Mouse (Mus musculus) embryonic facial prominence, embryonic 14.5 days (tissue): ENCODE measurements at regions not wholly inside any gene's neighbourhood (a gene's known extent, or its start where the extent isn't known, plus 50 kb on each side); places are given as distances from the start of the nearest gene placed in this dataset.

Experiments
- ATAC-seq: fragments of 200-750 bp; cut with Nextera tagmentation; 2 replicates; pipeline ENCODE4 v1.8.0; 2017; ENCODE audit warnings: low read depth, moderate number of reproducible peaks, moderate TSS enrichment
- DNase-seq: peaks from one replicate; pipeline ENCODE4 v3.0.0-alpha.2; 2015; ENCODE audit warnings: low spot score
- H3K27ac ChIP-seq: fragments of 300-500 bp; sonication (generic); replicated peaks from 2 replicates; pipeline ENCODE4 v1.5.1; 2014; ENCODE audit warnings: low read depth, mild to moderate bottlenecking, low read length, moderate library complexity
- H3K27me3 ChIP-seq: fragments of 300-500 bp; sonication (generic); replicated peaks from 2 replicates; pipeline ENCODE4 v1.6.1; 2014; ENCODE audit warnings: low read length; ENCODE audit not compliant: control insufficient read depth, insufficient read depth
- H3K36me3 ChIP-seq: fragments of 300-500 bp; sonication (generic); 2 replicates; pipeline ENCODE4 v1.6.1; 2014; ENCODE audit warnings: low read length, mixed read lengths; ENCODE audit not compliant: control insufficient read depth, insufficient read depth
- H3K4me1 ChIP-seq: fragments of 300-500 bp; sonication (generic); 2 replicates; pipeline ENCODE4 v1.6.1; 2014; ENCODE audit warnings: antibody characterized with exemption, low read length; ENCODE audit not compliant: control insufficient read depth, insufficient read depth
- H3K4me2 ChIP-seq: fragments of 300-500 bp; sonication (generic); 2 replicates; pipeline ENCODE4 v1.6.1; 2014; ENCODE audit warnings: low read depth, mild to moderate bottlenecking, low read length, moderate library complexity, mixed read lengths
- H3K4me3 ChIP-seq: fragments of 300-500 bp; sonication (generic); 2 replicates; pipeline ENCODE4 v1.5.1; 2014; ENCODE audit warnings: low read depth, mild to moderate bottlenecking, low read length
- H3K9ac ChIP-seq: fragments of 300-500 bp; sonication (generic); 2 replicates; pipeline ENCODE4 v1.6.1; 2014; ENCODE audit warnings: low read depth, mild to moderate bottlenecking, low read length, moderate library complexity, mixed read lengths
- H3K9me3 ChIP-seq: fragments of 300-500 bp; sonication (generic); 2 replicates; pipeline ENCODE4 v1.6.1; 2016; ENCODE audit warnings: low read length; ENCODE audit not compliant: control insufficient read depth
- WGBS: fragments of 180-500 bp; shearing (Covaris S2); extraction: QIAGEN DNeasy Blood & Tissue Kit; methylation state at CpG from one replicate; pipeline ENCODE4 v1.1.7; 2014; 5-methylcytosine and 5-hydroxymethylcytosine counted together

DNA sequence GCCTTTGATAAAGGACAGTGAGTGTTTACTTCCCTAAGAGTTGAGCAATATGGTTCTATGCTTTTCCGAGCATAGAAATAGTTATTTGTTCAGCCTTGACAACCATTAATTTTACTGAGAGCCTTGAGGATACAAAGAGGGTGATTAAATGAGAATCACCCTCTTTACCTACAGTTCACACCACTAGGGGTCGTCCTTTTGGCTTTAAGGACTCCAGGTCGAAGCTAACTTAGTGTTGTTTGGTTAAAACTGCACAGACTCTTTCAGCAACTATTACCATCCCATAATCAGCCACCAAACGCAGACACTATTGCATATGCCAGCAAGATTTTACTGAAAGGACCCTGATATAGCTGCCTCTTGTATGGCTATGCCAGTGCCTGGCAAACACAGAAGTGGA lies 559.2 kb upstream of the 2610301B20Rik start:
- DNase-seq: no peak
- no peak overlapping the region for H3K4me2 ChIP-seq
- WGBS: 68% methylated on average over 4 of the region's 4 CpGs

DNA sequence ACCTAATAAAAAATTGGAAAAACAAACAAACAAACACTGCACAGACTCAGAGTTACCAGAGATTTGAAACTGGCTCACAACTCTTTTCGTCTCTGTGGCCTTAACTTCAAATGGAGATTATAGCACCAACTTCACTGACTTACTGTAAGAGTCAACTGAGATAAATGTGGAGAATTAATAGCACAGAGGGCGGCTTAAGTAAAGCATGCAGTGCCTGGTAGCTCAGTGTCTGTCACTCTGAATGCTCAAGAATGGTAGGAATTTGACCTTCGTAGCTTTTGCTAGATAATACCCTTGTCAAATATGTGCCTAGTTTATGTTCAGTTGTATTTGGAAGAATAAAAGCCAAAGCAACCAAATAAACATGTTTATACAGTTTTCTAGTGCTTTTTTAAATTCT lies 558.4 kb upstream of the 2610301B20Rik start:
- no peaks in the 10 kb centered on the region for H3K27me3 ChIP-seq
- H3K9me3 ChIP-seq: no peaks in the 10 kb centered on the region
- H3K4me2 ChIP-seq: no peak overlapping the region
- 57% methylated on average over 3 of the region's 3 CpGs for WGBS
- no peaks in the 10 kb centered on the region for H3K36me3 ChIP-seq
- H3K9ac ChIP-seq: no peak overlapping the region
- H3K4me3 ChIP-seq: no peak overlapping the region
- DNase-seq (no peak), ATAC-seq (no peak)
- no peak overlapping the region for H3K27ac ChIP-seq
- no peaks in the 10 kb centered on the region for H3K4me1 ChIP-seq

More for the DNA sequence above, 559.2 kb upstream of the 2610301B20Rik start:
- H3K27ac ChIP-seq: no peak overlapping the region
- ATAC-seq: no peak
- no peaks in the 10 kb centered on the region for H3K27me3 ChIP-seq
- H3K36me3 ChIP-seq: no peaks in the 10 kb centered on the region
- H3K4me3 ChIP-seq: no peak overlapping the region
- H3K9ac ChIP-seq: no peak overlapping the region
- H3K9me3 ChIP-seq: no peaks in the 10 kb centered on the region
- no peaks in the 10 kb centered on the region for H3K4me1 ChIP-seq

DNA sequence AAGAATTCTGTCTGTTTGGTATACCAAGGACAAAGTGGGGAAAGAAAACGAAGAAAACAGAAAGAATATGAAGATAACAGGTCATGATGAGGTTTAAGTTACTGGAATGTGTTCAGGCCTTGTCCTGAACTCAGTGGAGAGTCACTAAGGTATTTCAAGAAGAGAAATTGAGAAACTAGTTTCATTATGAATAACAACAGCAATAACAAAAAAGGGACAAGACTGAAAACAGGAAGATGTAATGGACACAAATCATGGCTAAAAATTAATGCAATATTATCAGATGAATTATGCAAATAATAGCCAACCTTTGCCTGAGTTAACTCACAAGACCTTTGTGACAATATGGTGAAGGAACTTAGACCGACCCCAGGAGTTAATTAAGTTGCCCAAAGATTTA lies 530.2 kb upstream of the 2610301B20Rik start:
- WGBS: 71% methylated on average over 2 of the region's 2 CpGs
- Histone ChIP-seq H3K27ac (no peak overlapping the region), H3K36me3 (no peaks in the 10 kb centered on the region), H3K4me3 (no peak overlapping the region), H3K9me3 (no peaks in the 10 kb centered on the region), H3K27me3 (no peaks in the 10 kb centered on the region), H3K4me1 (no peaks in the 10 kb centered on the region), H3K9ac (no peak overlapping the region), H3K4me2 (no peak overlapping the region)
- DNase-seq (no peak), ATAC-seq (no peak)

DNA sequence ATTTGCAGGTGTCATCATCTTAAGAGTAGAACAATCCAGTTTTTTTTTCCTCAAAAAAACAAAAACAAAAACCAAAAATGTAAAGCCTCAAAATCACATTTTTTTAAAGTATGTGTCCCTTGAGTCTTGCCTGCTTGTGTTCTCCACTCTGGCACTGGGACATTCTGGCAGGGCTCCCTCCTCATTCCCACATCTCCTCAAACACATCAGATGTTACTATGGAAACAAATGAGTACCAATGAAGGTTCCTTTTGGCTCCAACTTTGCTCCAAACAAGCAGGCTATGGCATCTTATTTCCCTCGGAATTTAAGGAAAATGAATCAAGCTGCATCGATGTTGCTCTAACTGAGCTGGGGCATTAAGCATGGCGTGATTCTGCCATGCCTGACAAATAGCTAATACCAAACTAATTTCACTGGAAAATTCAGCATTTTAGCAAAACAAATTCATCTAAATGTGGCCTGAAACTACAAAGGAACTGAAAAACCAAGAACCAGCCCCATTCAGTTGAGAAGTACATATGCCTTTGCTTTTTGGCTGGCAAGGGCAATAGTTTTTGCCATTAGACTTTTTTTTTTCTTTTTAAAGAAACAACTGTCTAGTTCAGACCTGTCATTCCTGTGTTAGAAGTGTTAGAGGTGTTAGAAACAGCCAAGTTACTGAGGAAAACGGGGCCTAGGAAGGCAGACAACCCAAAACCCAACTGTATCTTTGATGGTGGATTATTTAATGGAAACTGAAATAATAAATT lies 522.2 kb upstream of the 2610301B20Rik start:
- Histone ChIP-seq H3K4me3 (no peak overlapping the region), H3K9me3 (no peaks in the 10 kb centered on the region), H3K4me2 (no peak overlapping the region), H3K4me1 (no peaks in the 10 kb centered on the region), H3K9ac (no peak overlapping the region), H3K27ac (no peak overlapping the region), H3K36me3 (no peaks in the 10 kb centered on the region), H3K27me3 (no peaks in the 10 kb centered on the region)
- WGBS: 70% methylated on average over 4 of the region's 4 CpGs
- ATAC-seq: no peak
- peak; percentile 4 for DNase-seq

DNA sequence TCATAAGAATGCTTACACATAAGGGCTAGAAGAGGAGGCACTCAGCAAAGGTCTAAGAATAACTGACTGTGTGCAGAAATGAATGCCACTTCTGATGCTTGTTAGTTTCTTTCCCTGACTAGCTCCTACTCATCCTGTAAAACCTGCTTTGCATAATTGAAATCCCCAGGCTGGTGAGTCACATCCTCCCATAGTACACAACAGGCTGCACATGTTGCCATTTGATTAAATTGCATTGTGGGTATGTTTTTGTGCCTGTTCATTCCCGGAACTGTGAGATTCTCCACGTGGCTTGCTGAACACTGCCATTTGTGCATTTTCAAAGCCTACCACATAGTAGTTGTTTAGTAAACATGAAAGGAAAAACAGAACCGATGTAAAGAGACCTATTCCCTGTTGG lies 516.7 kb upstream of the 2610301B20Rik start:
- 51% methylated on average over 3 of the region's 3 CpGs for WGBS

DNA sequence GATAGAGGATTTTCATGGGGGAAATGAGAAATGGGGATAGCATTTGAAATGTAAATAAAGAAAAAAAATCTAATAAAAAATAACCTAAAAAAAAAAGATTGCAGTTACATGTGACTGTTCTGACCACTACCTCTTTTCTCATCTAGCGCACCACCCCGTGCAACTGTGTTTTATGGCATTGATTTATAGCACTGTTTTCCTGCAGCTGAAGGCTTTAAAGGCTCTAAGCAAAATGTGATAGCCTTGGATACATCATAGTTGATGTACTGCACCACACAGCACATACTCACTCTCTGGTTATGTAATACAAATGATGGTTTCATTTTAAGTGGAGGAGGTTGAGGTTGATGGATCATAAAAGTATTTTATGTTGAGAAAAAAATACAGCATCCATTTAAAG lies 484.5 kb upstream of the 2610301B20Rik start:
- Histone ChIP-seq H3K4me2 (no peak overlapping the region), H3K27ac (no peak overlapping the region), H3K9me3 (no peaks in the 10 kb centered on the region), H3K4me1 (no peaks in the 10 kb centered on the region), H3K9ac (no peak overlapping the region), H3K27me3 (no peaks in the 10 kb centered on the region), H3K4me3 (no peak overlapping the region), H3K36me3 (no peaks in the 10 kb centered on the region)
- ATAC-seq (no peak), DNase-seq (no peak)
- 88% methylated on average over 2 of the region's 2 CpGs for WGBS

More for the DNA sequence above, 516.7 kb upstream of the 2610301B20Rik start:
- Histone ChIP-seq H3K4me1 (no peaks in the 10 kb centered on the region), H3K9me3 (no peaks in the 10 kb centered on the region), H3K27ac (no peak overlapping the region), H3K9ac (no peak overlapping the region), H3K27me3 (no peaks in the 10 kb centered on the region), H3K36me3 (no peaks in the 10 kb centered on the region), H3K4me3 (no peak overlapping the region), H3K4me2 (no peak overlapping the region)
- DNase-seq (peak; percentile 43), ATAC-seq (no peak)

DNA sequence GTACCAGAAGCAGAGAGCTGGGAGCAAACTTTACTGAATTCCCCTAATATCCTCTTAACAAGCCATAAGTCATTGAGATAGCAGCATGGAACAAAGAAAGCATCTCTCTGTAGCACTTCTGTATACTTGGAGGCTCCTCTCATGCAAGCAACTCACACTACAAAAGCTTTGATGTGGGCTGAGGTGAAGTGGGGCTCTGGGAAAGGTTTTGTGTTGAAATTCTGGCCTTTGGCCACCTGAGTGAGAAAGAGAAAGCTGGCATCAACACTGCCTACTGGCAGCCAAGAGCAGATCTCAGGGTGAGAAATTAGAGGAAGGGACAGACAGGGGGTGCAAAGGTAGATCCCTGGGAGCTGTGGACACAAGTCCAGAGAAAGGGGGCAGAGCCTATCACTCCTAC lies 477.0 kb upstream of the 2610301B20Rik start:
- no peaks in the 10 kb centered on the region for H3K9me3 ChIP-seq
- H3K36me3 ChIP-seq: no peaks in the 10 kb centered on the region
- H3K4me1 ChIP-seq: no peaks in the 10 kb centered on the region
- no peak overlapping the region for H3K4me3 ChIP-seq
- ATAC-seq (no peak), DNase-seq (no peak)
- no peak overlapping the region for H3K9ac ChIP-seq
- no peak overlapping the region for H3K4me2 ChIP-seq
- no peak overlapping the region for H3K27ac ChIP-seq
- H3K27me3 ChIP-seq: no peaks in the 10 kb centered on the region

DNA sequence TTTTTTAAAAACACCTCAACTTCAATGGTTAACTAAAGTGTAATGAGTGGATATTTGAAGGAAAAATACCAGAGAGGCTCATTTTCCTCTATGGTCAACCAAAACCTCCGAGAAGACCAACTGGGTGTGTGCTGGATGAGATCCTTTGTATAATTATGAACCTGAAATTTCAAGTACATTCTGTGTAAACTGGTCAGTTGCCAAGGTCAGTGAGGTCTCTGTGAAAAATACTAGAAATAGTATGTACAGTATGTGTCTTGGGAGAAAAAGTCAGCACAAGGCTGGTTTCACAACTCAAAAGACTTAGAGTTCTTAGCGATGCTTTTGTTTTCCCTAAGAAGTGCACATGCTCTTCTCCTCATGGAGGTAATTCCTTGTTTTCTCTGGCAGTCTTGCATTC lies 476.2 kb upstream of the 2610301B20Rik start:
- ATAC-seq (no peak), DNase-seq (no peak)
- Histone ChIP-seq H3K36me3 (no peaks in the 10 kb centered on the region), H3K4me2 (no peak overlapping the region), H3K9ac (no peak overlapping the region), H3K4me1 (no peaks in the 10 kb centered on the region), H3K9me3 (no peaks in the 10 kb centered on the region), H3K4me3 (no peak overlapping the region), H3K27ac (no peak overlapping the region), H3K27me3 (no peaks in the 10 kb centered on the region)
- 89% methylated on average over 2 of the region's 2 CpGs for WGBS

DNA sequence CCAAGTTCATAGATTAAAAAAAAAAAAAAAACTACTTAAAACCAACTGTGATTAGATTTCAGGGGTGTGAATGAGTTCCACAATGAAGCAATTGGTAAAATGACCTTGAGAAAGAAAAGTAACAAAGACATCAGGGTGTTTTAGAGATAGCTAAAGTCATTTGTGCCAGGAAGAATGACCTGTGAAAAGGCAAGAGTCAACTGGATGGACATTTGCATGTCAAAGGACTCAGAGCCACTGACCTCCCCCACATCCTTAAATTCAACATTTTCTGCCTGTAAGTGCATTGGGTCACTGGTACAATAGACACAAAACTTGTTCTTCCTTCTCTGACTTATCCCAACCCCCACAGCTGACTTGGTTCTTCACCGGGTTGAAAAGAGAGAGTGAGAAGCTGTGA lies 474.6 kb upstream of the 2610301B20Rik start:
- H3K4me3 ChIP-seq: no peak overlapping the region
- no peaks in the 10 kb centered on the region for H3K27me3 ChIP-seq
- no peak for ATAC-seq

More for the DNA sequence above, 474.6 kb upstream of the 2610301B20Rik start:
- Histone ChIP-seq H3K4me2 (no peak overlapping the region), H3K9ac (no peak overlapping the region), H3K36me3 (no peaks in the 10 kb centered on the region), H3K9me3 (no peaks in the 10 kb centered on the region), H3K27ac (no peak overlapping the region), H3K4me1 (no peaks in the 10 kb centered on the region)
- 46% methylated on average over 1 of the region's 1 CpGs for WGBS
- no peak for DNase-seq
